Mouse (Mus musculus): Measurements from ENCODE around the gene Elp6.

- TF ChIP-seq CTCF (IDR thresholded peaks at IDR 0.05; ENCODE audit: borderline replicate concordance, insufficient read depth, low read depth, low read length): no peak
- no peak for TF ChIP-seq POLR2A (IDR thresholded peaks at IDR 0.05; ENCODE audit: borderline replicate concordance, insufficient read depth, low read length)
Observed at GRCm38 (mm10) chr9:110361299-110361698, 56.3 kb downstream of the Elp6 start.
